Mouse (Mus musculus): ENCODE measurements around the gene Dok3.

The Dok3 gene

GRCm38 (mm10) chr13:55477492-55477891 lies 51.6 kb downstream of the Dok3 start:
- no peak for TF ChIP-seq GATA4 (IDR thresholded peaks at IDR 0.05; ENCODE audit: insufficient replicate concordance, low read length)

- no peak for TF ChIP-seq GATA4 (IDR thresholded peaks at IDR 0.05; ENCODE audit: insufficient replicate concordance, low read length)
These were observed 52.8 kb downstream of the Dok3 start for GRCm38 (mm10) chr13:55476256-55476655.

GRCm38 (mm10) chr13:55475750-55476149 lies 53.3 kb downstream of the Dok3 start:
- no peak for TF ChIP-seq GATA4 (IDR thresholded peaks at IDR 0.05; ENCODE audit: insufficient replicate concordance, low read length)

- no peak for TF ChIP-seq GATA4 (IDR thresholded peaks at IDR 0.05; ENCODE audit: insufficient replicate concordance, low read length)
These were observed 54.5 kb downstream of the Dok3 start for GRCm38 (mm10) chr13:55474621-55475069.

- no peak for TF ChIP-seq GATA4 (IDR thresholded peaks at IDR 0.05; ENCODE audit: insufficient replicate concordance, low read length)
These were observed 55.1 kb downstream of the Dok3 start for GRCm38 (mm10) chr13:55473961-55474360.

All from liver, adult (tissue).